Mouse (Mus musculus) limb, embryonic 14.5 days (tissue): Measurements from ENCODE around the gene Rhobtb1. TPM values are rescaled to one million over a fixed set of nuclear protein-coding genes. Genes with fewer than 3 reads are reported as not detected.

Experiments used
- ATAC-seq: fragments of 200-750 bp; cut with Nextera tagmentation; 2 replicates; pipeline ENCODE4 v1.8.0; 2017; ENCODE audit warnings: low read depth, moderate number of reproducible peaks, moderate TSS enrichment; ENCODE audit not compliant: low FRiP score
- DNase-seq: peaks from one replicate; pipeline ENCODE4 v3.0.0-alpha.2; 2015; ENCODE audit warnings: low spot score
- H3K27ac ChIP-seq: fragments of 300-500 bp; sonication (generic); replicated peaks from 2 replicates; pipeline ENCODE4 v1.5.1; 2014; ENCODE audit warnings: low read depth, mild to moderate bottlenecking, low read length, moderate library complexity, mixed read lengths
- H3K27me3 ChIP-seq: fragments of 300-500 bp; sonication (generic); 2 replicates; pipeline ENCODE4 v1.6.1; 2014; ENCODE audit warnings: low read length, mixed read lengths; ENCODE audit not compliant: control insufficient read depth, insufficient read depth
- H3K36me3 ChIP-seq: fragments of 300-500 bp; sonication (generic); 2 replicates; pipeline ENCODE4 v1.6.1; 2014; ENCODE audit warnings: mild to moderate bottlenecking, low read length, moderate library complexity, mixed read lengths; ENCODE audit not compliant: control insufficient read depth, insufficient read depth
- H3K4me1 ChIP-seq: fragments of 300-500 bp; sonication (generic); 2 replicates; pipeline ENCODE4 v1.6.1; 2014; ENCODE audit warnings: antibody characterized with exemption, low read length, mixed read lengths; ENCODE audit not compliant: control insufficient read depth, insufficient read depth
- H3K4me2 ChIP-seq: fragments of 300-500 bp; sonication (generic); replicated peaks from 2 replicates; pipeline ENCODE4 v1.6.1; 2014; ENCODE audit warnings: low read depth, mild to moderate bottlenecking, low read length, moderate library complexity; ENCODE audit not compliant: severe bottlenecking
- H3K4me3 ChIP-seq: fragments of 300-500 bp; sonication (generic); replicated peaks from 2 replicates; pipeline ENCODE4 v1.5.1; 2014; ENCODE audit warnings: low read length
- H3K9ac ChIP-seq: fragments of 300-500 bp; sonication (generic); 2 replicates; pipeline ENCODE4 v1.6.1; 2014; ENCODE audit warnings: mild to moderate bottlenecking, low read depth, low read length, moderate library complexity; ENCODE audit not compliant: severe bottlenecking
- H3K9me3 ChIP-seq: fragments of 300-500 bp; sonication (generic); 2 replicates; pipeline ENCODE4 v1.6.1; 2016; ENCODE audit warnings: low read length; ENCODE audit not compliant: control insufficient read depth
- POLR2A ChIP-seq: fragments of 200-500 bp; IDR thresholded peaks from 2 replicates; pipeline ENCODE4 v1.8.0; 2012; ENCODE audit warnings: inconsistent platforms, mild to moderate bottlenecking, moderate library complexity, borderline replicate concordance; ENCODE audit not compliant: insufficient read depth, insufficient read length; ENCODE audit errors: extremely low read depth
- WGBS: fragments of 180-500 bp; shearing (Covaris S2); extraction: QIAGEN DNeasy Blood & Tissue Kit; methylation state at CpG from one replicate; pipeline ENCODE4 v1.1.7; 2014; 5-methylcytosine and 5-hydroxymethylcytosine counted together
- polyA plus RNA-seq, 2 experiments: library from polyadenylated mRNA; depleted of rRNA in 1 of 2; stranded (reverse) in 1 of 2; unstranded in 1 of 2; fragments of >200 nt; fragmentation: Nextera tagmentation in 1 of 2; extraction: Ambion mirVana in 1 of 2; gene quantifications; 2 replicates each; pipeline versions ENCODE4 v1.2.1 to v1.2.3; 2012 to 2014

Gene Rhobtb1
- polyA plus RNA-seq, 2 experiments, result 17.5 to 35.0 TPM

DNA sequence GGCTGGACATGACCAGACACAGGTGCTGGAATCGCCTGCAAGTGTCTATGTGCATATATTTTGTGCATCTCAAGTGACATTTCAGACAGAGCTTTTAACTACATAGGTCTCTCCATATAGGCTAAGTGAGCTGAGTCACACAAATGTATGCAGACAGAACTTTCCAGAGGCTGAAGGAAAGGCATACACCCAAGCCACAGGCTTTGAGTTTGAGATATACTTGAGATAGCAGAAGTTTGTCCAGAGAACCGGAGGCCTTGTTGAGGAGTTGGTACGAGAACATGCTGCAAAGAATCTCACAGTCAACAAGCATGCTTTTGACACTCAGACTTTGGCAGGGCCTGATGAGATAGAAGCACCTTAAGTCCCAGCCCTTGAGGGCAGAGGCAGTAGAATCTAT lies 151.4 kb downstream of the Rhobtb1 start:
- Histone ChIP-seq H3K4me3 (no peak overlapping the region), H3K4me1 (no peaks in the 10 kb centered on the region), H3K27ac (no peak overlapping the region), H3K36me3 (no peaks in the 10 kb centered on the region), H3K9me3 (no peaks in the 10 kb centered on the region), H3K4me2 (no peak overlapping the region), H3K9ac (no peak overlapping the region), H3K27me3 (no peaks in the 10 kb centered on the region)
- ATAC-seq, result no peak
- DNase-seq, result no peak
- WGBS, result 86% methylated on average over 3 of the region's 3 CpGs
- no peak for TF ChIP-seq POLR2A

DNA sequence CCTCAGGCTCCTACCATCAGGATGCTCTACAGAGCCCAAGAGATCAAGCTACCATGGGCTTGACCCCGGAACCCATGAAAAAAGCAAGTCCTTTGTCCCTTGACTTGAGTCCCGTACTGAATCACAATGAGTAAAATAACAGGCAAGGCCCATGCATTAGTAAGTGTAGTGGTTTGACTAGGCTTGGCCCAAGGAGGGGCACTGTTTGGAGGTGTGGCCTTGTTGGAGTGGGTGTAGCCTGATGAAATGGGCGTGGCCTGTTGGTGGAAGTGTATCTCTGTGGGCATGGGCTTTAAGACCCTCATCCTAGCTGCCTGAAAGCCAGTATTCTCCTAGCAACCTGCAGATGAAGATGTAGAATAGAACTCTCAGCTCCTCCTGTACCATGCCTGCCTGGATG lies 153.6 kb downstream of the Rhobtb1 start:
- Histone ChIP-seq H3K4me1 (no peaks in the 10 kb centered on the region), H3K9ac (no peak overlapping the region), H3K36me3 (no peaks in the 10 kb centered on the region), H3K4me3 (no peak overlapping the region), H3K27me3 (no peaks in the 10 kb centered on the region), H3K27ac (no peak overlapping the region), H3K4me2 (no peak overlapping the region), H3K9me3 (no peaks in the 10 kb centered on the region)
- 83% methylated on average over 3 of the region's 3 CpGs for WGBS
- no peak for TF ChIP-seq POLR2A
- no peak for ATAC-seq
- no peak for DNase-seq

DNA sequence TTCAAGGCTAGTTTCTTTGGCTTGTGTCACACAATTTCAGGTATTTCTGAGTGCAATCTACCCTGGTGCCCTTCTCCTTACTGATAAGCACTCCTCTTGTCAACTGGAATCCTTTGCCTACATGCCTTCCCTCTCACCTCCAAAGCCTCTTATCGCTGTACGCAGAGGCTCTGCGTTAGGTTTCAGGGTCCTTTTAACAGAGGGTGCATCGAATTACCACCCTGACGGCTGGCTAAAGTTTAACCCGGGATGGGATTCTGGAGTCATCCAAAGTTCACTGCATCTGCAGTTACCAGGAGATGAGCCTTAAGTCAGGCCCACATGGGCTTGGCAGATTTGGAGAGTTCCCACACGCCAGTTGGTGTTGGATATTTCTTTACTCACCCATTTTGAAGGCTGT lies 154.4 kb downstream of the Rhobtb1 start:
- H3K4me3 ChIP-seq, result no peak overlapping the region
- no peak for TF ChIP-seq POLR2A
- 35% methylated on average over 7 of the region's 7 CpGs for WGBS
- H3K27me3 ChIP-seq, result no peaks in the 10 kb centered on the region
- H3K27ac ChIP-seq, result no peak overlapping the region
- no peak overlapping the region for H3K9ac ChIP-seq
- no peaks in the 10 kb centered on the region for H3K9me3 ChIP-seq
- no peaks in the 10 kb centered on the region for H3K36me3 ChIP-seq
- no peak overlapping the region for H3K4me2 ChIP-seq
- no peak for DNase-seq
- ATAC-seq, result no peak
- no peaks in the 10 kb centered on the region for H3K4me1 ChIP-seq

DNA sequence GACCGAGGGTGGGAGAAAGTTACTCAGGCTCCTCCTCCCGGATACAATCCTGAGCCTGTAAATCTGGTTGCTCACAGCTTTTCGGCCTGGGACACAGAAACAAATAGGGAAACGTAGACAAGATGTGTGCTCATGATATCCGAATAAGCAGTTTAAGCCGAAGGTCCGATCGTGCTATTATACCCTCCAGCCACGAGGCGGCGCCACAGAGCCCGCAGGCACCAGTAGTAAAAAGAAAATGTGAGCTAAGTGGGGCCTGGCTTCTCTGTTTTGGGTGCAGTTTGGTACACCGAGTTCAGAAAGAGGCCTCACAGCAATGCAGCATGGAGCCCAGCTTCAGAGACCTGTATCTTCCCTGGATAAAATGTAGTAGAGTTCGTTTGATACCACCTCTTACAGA lies 155.0 kb downstream of the Rhobtb1 start:
- Histone ChIP-seq H3K36me3 (no peaks in the 10 kb centered on the region), H3K4me2 (no peak overlapping the region), H3K4me3 (no peak overlapping the region), H3K27me3 (no peaks in the 10 kb centered on the region), H3K4me1 (no peaks in the 10 kb centered on the region), H3K27ac (no peak overlapping the region), H3K9ac (no peak overlapping the region), H3K9me3 (no peaks in the 10 kb centered on the region)
- no peak for ATAC-seq
- 56% methylated on average over 14 of the region's 14 CpGs for WGBS
- DNase-seq, result no peak
- TF ChIP-seq POLR2A, result no peak

DNA sequence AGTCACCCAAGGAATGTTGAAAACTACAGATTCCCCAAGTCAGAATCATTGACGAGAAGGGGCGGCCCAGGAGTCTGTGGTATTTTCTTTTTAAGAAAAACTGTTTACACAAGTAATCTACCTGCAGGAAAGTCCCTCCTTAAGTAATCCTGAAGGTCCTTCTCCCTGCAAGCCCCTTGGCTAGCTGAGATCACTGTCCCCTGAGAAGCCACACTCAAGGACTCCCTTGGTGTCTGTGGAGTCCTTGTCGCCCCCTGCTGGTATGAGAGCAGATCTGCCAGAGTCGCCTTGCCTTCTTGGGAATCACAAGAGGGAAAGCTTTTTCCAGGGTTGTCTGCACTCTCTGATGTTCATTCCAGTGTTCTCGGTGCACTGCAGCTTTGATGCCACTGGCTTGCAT lies 155.8 kb downstream of the Rhobtb1 start:
- Histone ChIP-seq H3K9me3 (no peaks in the 10 kb centered on the region), H3K4me1 (no peaks in the 10 kb centered on the region), H3K4me3 (no peak overlapping the region), H3K27ac (no peak overlapping the region), H3K4me2 (no peak overlapping the region), H3K36me3 (no peaks in the 10 kb centered on the region), H3K9ac (no peak overlapping the region), H3K27me3 (no peaks in the 10 kb centered on the region)
- WGBS, result 43% methylated on average over 5 of the region's 5 CpGs
- no peak for TF ChIP-seq POLR2A
- DNase-seq (peak; percentile 60), ATAC-seq (no peak)

DNA sequence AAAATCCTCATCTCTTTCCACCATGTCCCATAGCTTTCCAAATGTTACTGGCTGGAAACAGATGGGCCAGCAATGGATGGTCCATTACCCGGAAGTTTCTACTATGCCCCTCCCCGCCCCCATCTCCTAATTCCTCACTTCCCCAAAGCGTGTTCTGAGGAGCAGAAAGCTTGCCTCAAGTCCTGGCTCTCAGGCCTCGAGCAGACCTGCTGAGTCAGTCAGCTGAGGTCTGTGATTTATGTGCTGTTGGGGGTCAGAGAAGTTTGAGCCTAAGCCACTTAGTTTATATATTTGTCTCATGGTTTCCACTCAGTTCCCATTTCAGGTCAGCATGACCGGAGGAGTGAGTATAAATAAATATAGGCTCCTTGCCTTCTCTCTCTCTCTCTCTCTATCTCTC lies 157.9 kb downstream of the Rhobtb1 start:
- ATAC-seq (no peak), DNase-seq (no peak)
- H3K27me3 ChIP-seq, result no peaks in the 10 kb centered on the region
- no peak overlapping the region for H3K4me2 ChIP-seq
- H3K9me3 ChIP-seq, result no peaks in the 10 kb centered on the region
- no peaks in the 10 kb centered on the region for H3K36me3 ChIP-seq
- TF ChIP-seq POLR2A, result no peak
- H3K9ac ChIP-seq, result no peak overlapping the region
- H3K4me3 ChIP-seq, result no peak overlapping the region
- WGBS, result 60% methylated on average over 5 of the region's 5 CpGs
- H3K27ac ChIP-seq, result no peak overlapping the region
- H3K4me1 ChIP-seq, result peaks cover 2% of the 10 kb centered on the region; the same call in 1 of the 2 replicates
